Mouse (Mus musculus) liver, embryonic 12.5 days (tissue): ENCODE data around the gene Homer1. TPM values are rescaled to one million over a fixed set of nuclear protein-coding genes. Genes with fewer than 3 reads are reported as not detected.

ENCODE experiments used
- ATAC-seq: fragments of 200-750 bp; cut with Nextera tagmentation; 2 replicates; pipeline ENCODE4 v1.8.0; 2017; ENCODE audit warnings: moderate number of reproducible peaks, mild to moderate bottlenecking, moderate library complexity
- H3K27ac ChIP-seq: fragments of 300-500 bp; sonication (generic); 2 replicates; pipeline ENCODE4 v1.5.1; 2016; ENCODE audit warnings: mild to moderate bottlenecking
- H3K27me3 ChIP-seq: fragments of 300-500 bp; sonication (generic); replicated peaks from 2 replicates; pipeline ENCODE4 v1.6.1; 2016; ENCODE audit warnings: mild to moderate bottlenecking, moderate library complexity
- H3K36me3 ChIP-seq: fragments of 300-500 bp; sonication (generic); 2 replicates; pipeline ENCODE4 v1.6.1; 2016; ENCODE audit warnings: mild to moderate bottlenecking, moderate library complexity
- H3K4me1 ChIP-seq: fragments of 300-500 bp; sonication (generic); 2 replicates; pipeline ENCODE4 v1.6.1; 2016
- H3K4me2 ChIP-seq: fragments of 300-500 bp; sonication (generic); 2 replicates; pipeline ENCODE4 v1.6.1; 2016; ENCODE audit warnings: mild to moderate bottlenecking, moderate library complexity
- H3K4me3 ChIP-seq: fragments of 300-500 bp; sonication (generic); 2 replicates; pipeline ENCODE4 v1.5.1; 2016; ENCODE audit warnings: mild to moderate bottlenecking, moderate library complexity
- H3K9ac ChIP-seq: fragments of 300-500 bp; sonication (generic); 2 replicates; pipeline ENCODE4 v1.6.1; 2016; ENCODE audit warnings: mild to moderate bottlenecking, moderate library complexity
- H3K9me3 ChIP-seq: fragments of 300-500 bp; sonication (generic); replicated peaks from 2 replicates; pipeline ENCODE4 v1.6.1; 2016; ENCODE audit warnings: mild to moderate bottlenecking, moderate library complexity
- WGBS: fragments of 180-500 bp; shearing (Covaris S2); methylation state at CpG from one replicate; pipeline ENCODE4 v1.1.7; 2016; ENCODE audit not compliant: insufficient replicate concordance; 5-methylcytosine and 5-hydroxymethylcytosine counted together
- polyA plus RNA-seq: library from polyadenylated mRNA; unstranded; fragments of >200 nt; fragmentation: Nextera tagmentation; extraction: Ambion mirVana; gene quantifications from 2 replicates; pipeline ENCODE4 v1.2.1, GENCODE M21; 2016

The Homer1 gene
- polyA plus RNA-seq, 1 experiment from 2014 or later = 7.1 TPM

GRCm38 (mm10) chr13:93415055-93415454 lies 115.6 kb downstream of the Homer1 start:
- no peak for ATAC-seq
- H3K27ac ChIP-seq = no peak overlapping the region
- no peaks in the 10 kb centered on the region for H3K4me1 ChIP-seq
- H3K27me3 ChIP-seq = no peaks in the 10 kb centered on the region
- H3K36me3 ChIP-seq = no peaks in the 10 kb centered on the region
- no peak overlapping the region for H3K4me2 ChIP-seq
- H3K9me3 ChIP-seq = no peaks in the 10 kb centered on the region
- 79% methylated on average over 5 of the region's 5 CpGs for WGBS
- H3K9ac ChIP-seq = no peak overlapping the region
- no peak overlapping the region for H3K4me3 ChIP-seq

- Histone ChIP-seq H3K4me3 (no peak overlapping the region), H3K27me3 (no peaks in the 10 kb centered on the region), H3K36me3 (no peaks in the 10 kb centered on the region), H3K9ac (no peak overlapping the region), H3K4me1 (no peaks in the 10 kb centered on the region; the same call in 1 of the 2 replicates), H3K27ac (no peak overlapping the region), H3K9me3 (no peaks in the 10 kb centered on the region), H3K4me2 (no peak overlapping the region)
- no peak for ATAC-seq
- WGBS = 68% methylated on average over 2 of the region's 2 CpGs
Observed at GRCm38 (mm10) chr13:93418292-93418691, 118.9 kb downstream of the Homer1 start.

- no peaks in the 10 kb centered on the region for H3K9me3 ChIP-seq
- no peak overlapping the region for H3K27ac ChIP-seq
- H3K4me3 ChIP-seq = no peak overlapping the region
- peaks cover 4% of the 10 kb centered on the region for H3K4me1 ChIP-seq
- WGBS = 78% methylated on average over 2 of the region's 2 CpGs
- no peak overlapping the region for H3K9ac ChIP-seq
- H3K36me3 ChIP-seq = no peaks in the 10 kb centered on the region
- H3K4me2 ChIP-seq = no peak overlapping the region
- ATAC-seq = no peak
- no peaks in the 10 kb centered on the region for H3K27me3 ChIP-seq
Observed at GRCm38 (mm10) chr13:93419779-93420178, 120.3 kb downstream of the Homer1 start.

- H3K4me1 ChIP-seq = peaks cover 36% of the 10 kb centered on the region
- no peak overlapping the region for H3K9ac ChIP-seq
- H3K9me3 ChIP-seq = no peaks in the 10 kb centered on the region
- H3K27ac ChIP-seq = no peak overlapping the region
- H3K27me3 ChIP-seq = no peaks in the 10 kb centered on the region
- H3K4me3 ChIP-seq = no peak overlapping the region
- H3K4me2 ChIP-seq = no peak overlapping the region
- no peaks in the 10 kb centered on the region for H3K36me3 ChIP-seq
- WGBS = 78% methylated on average over 2 of the region's 2 CpGs
- ATAC-seq = no peak
Observed at GRCm38 (mm10) chr13:93423224-93423623, 123.8 kb downstream of the Homer1 start.

- Histone ChIP-seq H3K4me3 (no peak overlapping the region), H3K4me1 (peaks cover 57% of the 10 kb centered on the region), H3K36me3 (peaks cover 21% of the 10 kb centered on the region), H3K27ac (peak overlapping the region; percentile 97), H3K9me3 (no peaks in the 10 kb centered on the region), H3K27me3 (no peaks in the 10 kb centered on the region), H3K9ac (peak overlapping the region; percentile 53), H3K4me2 (peak overlapping the region; percentile 56)
- ATAC-seq = peak; percentile 97
- WGBS = 45% methylated on average over 5 of the region's 5 CpGs
Observed at GRCm38 (mm10) chr13:93427920-93428876, 128.8 kb downstream of the Homer1 start.

GRCm38 (mm10) chr13:93429205-93429604 lies 129.8 kb downstream of the Homer1 start:
- H3K4me1 ChIP-seq = peaks cover 57% of the 10 kb centered on the region
- no peaks in the 10 kb centered on the region for H3K27me3 ChIP-seq
- H3K36me3 ChIP-seq = peaks cover 31% of the 10 kb centered on the region
- peak overlapping the region; percentile 56; the same call in 1 of the 2 replicates for H3K4me2 ChIP-seq
- no peaks in the 10 kb centered on the region for H3K9me3 ChIP-seq
- WGBS = 94% methylated on average over 1 of the region's 1 CpGs
- H3K27ac ChIP-seq = peak overlapping the region; percentile 97
- 0 out of 2 replicates have a peak overlapping the region, but pooled peaks have one; percentile 53 for H3K9ac ChIP-seq
- ATAC-seq = no peak
- no peak overlapping the region for H3K4me3 ChIP-seq

GRCm38 (mm10) chr13:93440167-93440566 lies 140.7 kb downstream of the Homer1 start:
- Histone ChIP-seq H3K4me3 (no peak overlapping the region), H3K27ac (no peak overlapping the region), H3K4me2 (no peak overlapping the region), H3K9me3 (no peaks in the 10 kb centered on the region), H3K36me3 (peaks cover 85% of the 10 kb centered on the region), H3K9ac (no peak overlapping the region), H3K27me3 (no peaks in the 10 kb centered on the region), H3K4me1 (no peaks in the 10 kb centered on the region)
- ATAC-seq = peak; percentile 63; the same call in 1 of the 2 replicates
- 86% methylated on average over 3 of the region's 3 CpGs for WGBS

- peaks cover 65% of the 10 kb centered on the region for H3K36me3 ChIP-seq
- 90% methylated on average over 6 of the region's 6 CpGs for whole genome bisulfite sequencing
Observed at GRCm38 (mm10) chr13:93453275-93453674, 153.8 kb downstream of the Homer1 start.

More at GRCm38 (mm10) chr13:93453275-93453674, 153.8 kb downstream of the Homer1 start:
- Histone ChIP-seq H3K9me3 (no peaks in the 10 kb centered on the region), H3K4me2 (no peak overlapping the region), H3K27me3 (no peaks in the 10 kb centered on the region), H3K4me3 (no peak overlapping the region), H3K4me1 (no peaks in the 10 kb centered on the region), H3K27ac (no peak overlapping the region), H3K9ac (no peak overlapping the region)
- no peak for ATAC-seq

Other genes starting within 250 kb of the Homer1 start
- 0.01 TPM in 1 of 2 replicates, not detected in the other for gene Cmya5, start 154.9 kb upstream of the Homer1 start, polyA plus RNA-seq
- gene Tent2, start 107.2 kb upstream of the Homer1 start, polyA plus RNA-seq = 41.1 and 42.5 TPM in 2 replicates
- gene Jmy, start 200.2 kb downstream of the Homer1 start, polyA plus RNA-seq = 6.7 and 8.9 TPM in 2 replicates